8 mouse cellular contexts compared by ENCODE assay signal in the genomic region with DNA sequence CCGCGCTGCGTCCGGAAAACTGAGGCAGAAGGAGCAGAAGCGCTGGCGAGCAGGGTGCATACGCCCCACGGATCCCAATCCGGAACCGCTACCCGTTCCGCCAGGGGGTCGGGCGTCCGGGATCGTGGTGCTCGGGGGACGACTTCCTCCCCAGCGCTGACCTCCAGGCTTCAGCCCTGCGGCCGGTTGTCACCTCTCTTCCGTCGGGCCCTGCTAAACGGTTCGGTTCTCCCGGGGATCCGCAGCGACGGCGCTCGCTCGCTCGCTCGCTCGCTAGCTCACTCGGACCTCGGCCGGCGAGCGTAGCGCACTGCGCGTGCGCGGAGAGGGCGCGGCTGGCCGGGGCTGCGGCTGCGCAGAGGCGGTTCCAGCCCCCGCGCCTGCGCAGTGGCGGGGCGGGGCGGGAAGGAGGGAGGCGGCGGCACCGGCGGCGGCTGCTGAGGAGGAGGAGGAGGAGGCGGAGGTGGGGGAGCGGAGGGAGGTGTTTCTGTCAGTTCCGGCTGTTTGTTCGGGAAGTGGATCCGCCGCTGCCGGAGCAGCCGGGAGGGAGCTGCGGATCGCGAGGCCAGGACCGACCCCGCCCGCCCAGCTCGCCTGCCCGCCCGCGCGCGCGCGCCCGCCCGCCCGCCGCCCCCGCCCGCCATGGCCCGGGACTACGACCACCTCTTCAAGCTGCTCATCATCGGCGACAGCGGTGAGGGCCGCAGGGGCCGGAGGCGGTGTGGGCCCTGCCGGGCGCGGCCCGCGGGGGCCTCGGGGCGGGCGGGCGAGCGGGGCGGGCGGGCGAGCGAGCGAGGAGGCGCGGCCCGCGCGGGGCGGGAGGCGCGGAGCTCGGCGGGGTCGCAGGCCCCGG. TPM values are rescaled to one million over a fixed set of nuclear protein-coding genes. Genes with fewer than 3 reads are reported as not detected.
DNase-seq lines count a peak whose midpoint lies in the region; ATAC-seq lines count a peak whose summit lies in the region.

TSS of gene Rab35 (plus strand) at position 404 of the 853 bp plus-strand sequence.

- H3K9ac ChIP-seq in heart, embryonic 14.5 days (ENCODE audit: low read length): peak within 1 kb of the TSS; percentile 92
- peak within 1 kb of the TSS; percentile 98 for H3K9ac ChIP-seq in liver, embryonic 13.5 days
- peak within 1 kb of the TSS; percentile 96 for H3K9ac ChIP-seq in stomach, embryonic 16.5 days (ENCODE audit: low read length)

- H3K4me1 ChIP-seq in brown adipose tissue, adult 24 weeks (ENCODE audit: control insufficient read depth, insufficient read depth, insufficient read length, low read length): peaks cover 28% of the 10 kb centered on the region
- H3K4me1 ChIP-seq in heart, embryonic 14.5 days (ENCODE audit: control insufficient read depth in 2 of 2, insufficient read depth in 2 of 2, low read length in 2 of 2): peaks cover 8 to 36% of the 10 kb centered on the region in 2 experiments
- H3K4me1 ChIP-seq in liver, embryonic 13.5 days (replicated peaks): peaks cover 84% of the 10 kb centered on the region
- peaks cover 23% of the 10 kb centered on the region for H3K4me1 ChIP-seq in stomach, embryonic 16.5 days (ENCODE audit: control insufficient read depth, insufficient read depth, low read length)

- peak within 1 kb of the TSS; percentile 83 for H3K4me2 ChIP-seq in heart, embryonic 14.5 days (ENCODE audit: low read length)
- H3K4me2 ChIP-seq in liver, embryonic 13.5 days: peak within 1 kb of the TSS; percentile 88
- peak within 1 kb of the TSS; percentile 87 for H3K4me2 ChIP-seq in stomach, embryonic 16.5 days (ENCODE audit: low read depth, low read length)

- no peaks in the 10 kb centered on the region for H3K9me3 ChIP-seq in heart, embryonic 14.5 days (ENCODE audit: control insufficient read depth, low read length)
- no peaks in the 10 kb centered on the region for H3K9me3 ChIP-seq in liver, embryonic 13.5 days (replicated peaks)
- no peaks in the 10 kb centered on the region for H3K9me3 ChIP-seq in stomach, embryonic 16.5 days (replicated peaks; ENCODE audit: control insufficient read depth, low read length)

- peak; percentile 90 for ATAC-seq in heart, embryonic 14.5 days (ENCODE audit: insufficient number of reproducible peaks, insufficient read depth, low FRiP score, low read depth)
- ATAC-seq in liver, embryonic 13.5 days (ENCODE audit: low read depth): peak; percentile 80
- peak; percentile 93 for ATAC-seq in stomach, embryonic 16.5 days (ENCODE audit: insufficient read depth, low FRiP score)

- peak within 1 kb of the TSS; percentile 91 for H3K27ac ChIP-seq in brown adipose tissue, adult 24 weeks (replicated peaks; ENCODE audit: low read depth, low read length)
- H3K27ac ChIP-seq in heart, embryonic 14.5 days (replicated peaks in 1 of 2; ENCODE audit: control insufficient read depth in 1 of 2, insufficient read depth in 1 of 2, low read depth in 2 of 2, low read length in 2 of 2): peak within 1 kb of the TSS; percentile 46 to 94
- peak within 1 kb of the TSS; percentile 97 for H3K27ac ChIP-seq in liver, embryonic 13.5 days
- H3K27ac ChIP-seq in stomach, embryonic 16.5 days (ENCODE audit: low read length): peak within 1 kb of the TSS; percentile 88

- WGBS in heart, embryonic 14.5 days: under 1% methylated on average over 66 of the region's 125 CpGs
- WGBS in liver, embryonic 13.5 days (ENCODE audit: insufficient replicate concordance): under 1% methylated on average over 83 of the region's 125 CpGs
- WGBS in stomach, embryonic 16.5 days: 1% methylated on average over 62 of the region's 125 CpGs

- H3K36me3 ChIP-seq in heart, embryonic 14.5 days (ENCODE audit: control insufficient read depth, insufficient read depth, low read length): no peaks in the 10 kb centered on the region
- peaks cover 28% of the 10 kb centered on the region for H3K36me3 ChIP-seq in liver, embryonic 13.5 days
- no peaks in the 10 kb centered on the region for H3K36me3 ChIP-seq in stomach, embryonic 16.5 days (ENCODE audit: control insufficient read depth, insufficient read depth, low read length)

- peak within 1 kb of the TSS; percentile 98 for H3K4me3 ChIP-seq in brown adipose tissue, adult 24 weeks (ENCODE audit: insufficient read depth, low read depth, low read length)
- H3K4me3 ChIP-seq in heart, embryonic 14.5 days (ENCODE audit: control insufficient read depth in 1 of 2, insufficient read depth in 1 of 2, low read depth in 1 of 2, low read length in 2 of 2): peak within 1 kb of the TSS; percentile 73 to 80
- H3K4me3 ChIP-seq in liver, embryonic 13.5 days (replicated peaks): peak within 1 kb of the TSS; percentile 96
- peak within 1 kb of the TSS; percentile 76 for H3K4me3 ChIP-seq in stomach, embryonic 16.5 days (replicated peaks; ENCODE audit: low read length)

- DNase-seq in CD4-positive, CD25-positive, alpha-beta regulatory T cell, adult 2 months (ENCODE audit: low read depth, low spot score): peak; percentile 97
- DNase-seq in fibroblast of lung, adult 2 months (ENCODE audit: low read depth): peak; percentile 52
- peak; percentile 97 for DNase-seq in kidney, postnatal 14 days
- DNase-seq in liver, embryonic 13.5 days: peak; percentile 93
- DNase-seq in neural tube, embryonic 10.5 days (ENCODE audit: extremely low spot score, low spot score): peak; percentile 93

- no peaks in the 10 kb centered on the region for H3K27me3 ChIP-seq in heart, embryonic 14.5 days (ENCODE audit: control insufficient read depth, insufficient read depth, low read length)
- H3K27me3 ChIP-seq in liver, embryonic 13.5 days: no peaks in the 10 kb centered on the region
- H3K27me3 ChIP-seq in stomach, embryonic 16.5 days (ENCODE audit: control insufficient read depth, insufficient read depth, low read length): no peaks in the 10 kb centered on the region

RNA-seq across cellular contexts. Expression of gene Rab35, which starts in this region (rescaled TPM):
- 20.9 and 29.4 TPM in 2 replicates for polyA plus RNA-seq in brown adipose tissue, adult 24 weeks (2012; ENCODE audit: insufficient read depth, insufficient read length, missing spikeins)
- polyA plus RNA-seq in heart, embryonic 14.5 days (2014; fragmentation: Nextera tagmentation; extraction: Ambion mirVana): 19.2 and 20.1 TPM in 2 replicates
- polyA plus RNA-seq in liver, embryonic 13.5 days (2015; fragmentation: Nextera tagmentation; extraction: Ambion mirVana): 14.7 and 16.7 TPM in 2 replicates
- polyA plus RNA-seq in stomach, embryonic 16.5 days (2015; fragmentation: Nextera tagmentation; extraction: Ambion mirVana): 4.4 and 5.5 TPM in 2 replicates

Comparison
In these comparisons a context has a peak if more than half of its experiments do, and no peak if none do; other contexts are left out.
1. Peak in every context shown above with its lines: DNase-seq, ATAC-seq, H3K4me3 ChIP-seq and H3K27ac ChIP-seq.